Mouse (Mus musculus) hindbrain, embryonic 11.5 days (tissue): ENCODE results near the gene Ppp1r14b. TPM values are rescaled to one million over a fixed set of nuclear protein-coding genes. Genes with fewer than 3 reads are reported as not detected.
A peak's percentile ranks its signal among the peaks of the same experiment; 100 is the strongest.

Source experiments
- ATAC-seq: fragments of 200-750 bp; cut with Nextera tagmentation; 2 replicates; pipeline ENCODE4 v1.8.0; 2017; ENCODE audit warnings: mild to moderate bottlenecking, moderate TSS enrichment, moderate library complexity; ENCODE audit not compliant: low FRiP score
- DNase-seq: peaks from one replicate; pipeline ENCODE4 v3.0.0-alpha.2; 2015; ENCODE audit warnings: low spot score
- H3K27ac ChIP-seq: fragments of 300-500 bp; sonication (generic); 2 replicates; pipeline ENCODE4 v1.5.1; 2014; ENCODE audit warnings: mild to moderate bottlenecking, low read depth, low read length
- H3K27me3 ChIP-seq: fragments of 300-500 bp; sonication (generic); 2 replicates; pipeline ENCODE4 v1.6.1; 2014; ENCODE audit warnings: mild to moderate bottlenecking, low read length, moderate library complexity, mixed read lengths; ENCODE audit not compliant: control insufficient read depth, insufficient read depth
- H3K36me3 ChIP-seq: fragments of 300-500 bp; sonication (generic); 2 replicates; pipeline ENCODE4 v1.6.1; 2014; ENCODE audit warnings: mild to moderate bottlenecking, low read length, moderate library complexity, mixed read lengths; ENCODE audit not compliant: control insufficient read depth, insufficient read depth
- H3K4me1 ChIP-seq: fragments of 300-500 bp; sonication (generic); replicated peaks from 2 replicates; pipeline ENCODE4 v1.6.1; 2014; ENCODE audit warnings: low read length, mixed read lengths; ENCODE audit not compliant: control insufficient read depth, insufficient read depth
- H3K4me2 ChIP-seq: fragments of 300-500 bp; sonication (generic); replicated peaks from 2 replicates; pipeline ENCODE4 v1.6.1; 2014; ENCODE audit warnings: mild to moderate bottlenecking, low read depth, low read length
- H3K4me3 ChIP-seq: fragments of 300-500 bp; sonication (generic); 2 replicates; pipeline ENCODE4 v1.5.1; 2014; ENCODE audit warnings: low read depth, low read length
- H3K9ac ChIP-seq: fragments of 300-500 bp; sonication (generic); 2 replicates; pipeline ENCODE4 v1.6.1; 2014; ENCODE audit warnings: low read depth, low read length
- H3K9me3 ChIP-seq: fragments of 300-500 bp; sonication (generic); 2 replicates; pipeline ENCODE4 v1.6.1; 2016; ENCODE audit warnings: low read length; ENCODE audit not compliant: control insufficient read depth
- WGBS: fragments of 180-500 bp; shearing (Covaris S2); extraction: QIAGEN DNeasy Blood & Tissue Kit; methylation state at CpG from one replicate; pipeline ENCODE4 v1.1.7; 2014; 5-methylcytosine and 5-hydroxymethylcytosine counted together
- polyA plus RNA-seq: library from polyadenylated mRNA; unstranded; fragments of >200 nt; fragmentation: Nextera tagmentation; extraction: Ambion mirVana; gene quantifications from 2 replicates; pipeline ENCODE4 v1.2.1, GENCODE M21; 2014

Gene Ppp1r14b
- polyA plus RNA-seq, 1 experiment from 2014 or later = 180 TPM

GRCm38 (mm10) chr19:6950613-6951153 is 24.1 kb upstream of the Ppp1r14b start:
- H3K27me3 ChIP-seq = no peaks in the 10 kb centered on the region; the same call in 1 of the 2 replicates
- H3K4me1 ChIP-seq = peaks cover 12% of the 10 kb centered on the region; the same call in 1 of the 2 replicates
- H3K36me3 ChIP-seq = 0 out of 2 replicates have a peak, but pooled peaks cover 2% of the 10 kb centered on the region
- peak overlapping the region; percentile 88 for H3K9ac ChIP-seq
- peak overlapping the region; percentile 98 for H3K27ac ChIP-seq
- H3K4me2 ChIP-seq = peak overlapping the region; percentile 71
- peak; percentile 76 for ATAC-seq
- WGBS = under 1% methylated on average over 28 of the region's 28 CpGs
- H3K4me3 ChIP-seq = peak overlapping the region; percentile 66
- peak; percentile 73 for DNase-seq
- no peaks in the 10 kb centered on the region for H3K9me3 ChIP-seq

- Histone ChIP-seq H3K27me3 (no peaks in the 10 kb centered on the region; the same call in 1 of the 2 replicates), H3K27ac (peak overlapping the region; percentile 98), H3K9me3 (no peaks in the 10 kb centered on the region), H3K4me3 (peak overlapping the region; percentile 66), H3K36me3 (0 out of 2 replicates have a peak, but pooled peaks cover 2% of the 10 kb centered on the region), H3K9ac (peak overlapping the region; percentile 88), H3K4me1 (peaks cover 12% of the 10 kb centered on the region; the same call in 1 of the 2 replicates), H3K4me2 (peak overlapping the region; percentile 71)
- WGBS = under 1% methylated on average over 35 of the region's 35 CpGs
- ATAC-seq (peak; percentile 84), DNase-seq (peak; percentile 94)
Observed at GRCm38 (mm10) chr19:6951381-6951968, 23.3 kb upstream of the Ppp1r14b start.

- Histone ChIP-seq H3K4me3 (peak overlapping the region; percentile 66), H3K4me2 (peak overlapping the region; percentile 71), H3K9me3 (no peaks in the 10 kb centered on the region), H3K27me3 (no peaks in the 10 kb centered on the region; the same call in 1 of the 2 replicates), H3K27ac (peak overlapping the region; percentile 98), H3K4me1 (peaks cover 12% of the 10 kb centered on the region; the same call in 1 of the 2 replicates), H3K9ac (peak overlapping the region; percentile 88), H3K36me3 (0 out of 2 replicates have a peak, but pooled peaks cover 2% of the 10 kb centered on the region)
- WGBS = 3% methylated on average over 31 of the region's 31 CpGs
- ATAC-seq (peak; percentile 46), DNase-seq (peak; percentile 57)
Observed at GRCm38 (mm10) chr19:6951994-6952711, 22.6 kb upstream of the Ppp1r14b start.

GRCm38 (mm10) chr19:6952712-6953037 is 22.1 kb upstream of the Ppp1r14b start:
- WGBS = 43% methylated on average over 3 of the region's 3 CpGs

GRCm38 (mm10) chr19:6954046-6954445 is 20.7 kb upstream of the Ppp1r14b start:
- H3K27ac ChIP-seq = no peak overlapping the region

More at GRCm38 (mm10) chr19:6952712-6953037, 22.1 kb upstream of the Ppp1r14b start:
- Histone ChIP-seq H3K9ac (peak overlapping the region; percentile 88; the same call in 1 of the 2 replicates), H3K27me3 (no peaks in the 10 kb centered on the region; the same call in 1 of the 2 replicates), H3K36me3 (0 out of 2 replicates have a peak, but pooled peaks cover 2% of the 10 kb centered on the region), H3K4me2 (peak overlapping the region; percentile 71), H3K9me3 (no peaks in the 10 kb centered on the region), H3K27ac (no peak overlapping the region), H3K4me3 (peak overlapping the region; percentile 66), H3K4me1 (peaks cover 12% of the 10 kb centered on the region; the same call in 1 of the 2 replicates)
- ATAC-seq = no peak
- DNase-seq = no peak

GRCm38 (mm10) chr19:6955424-6955823 is 19.3 kb upstream of the Ppp1r14b start:
- Histone ChIP-seq H3K4me2 (no peak overlapping the region), H3K27ac (no peak overlapping the region), H3K9ac (no peak overlapping the region), H3K4me3 (no peak overlapping the region), H3K36me3 (0 out of 2 replicates have a peak, but pooled peaks cover 2% of the 10 kb centered on the region), H3K9me3 (no peaks in the 10 kb centered on the region), H3K27me3 (no peaks in the 10 kb centered on the region; the same call in 1 of the 2 replicates), H3K4me1 (0 out of 2 replicates have a peak, but pooled peaks cover 6% of the 10 kb centered on the region)
- 83% methylated on average over 7 of the region's 7 CpGs for WGBS
- ATAC-seq (no peak), DNase-seq (no peak)

More at GRCm38 (mm10) chr19:6954046-6954445, 20.7 kb upstream of the Ppp1r14b start:
- H3K9ac ChIP-seq = no peak overlapping the region
- WGBS = 54% methylated on average over 9 of the region's 9 CpGs
- H3K4me2 ChIP-seq = no peak overlapping the region
- H3K27me3 ChIP-seq = no peaks in the 10 kb centered on the region; the same call in 1 of the 2 replicates
- no peak for DNase-seq
- H3K36me3 ChIP-seq = 0 out of 2 replicates have a peak, but pooled peaks cover 2% of the 10 kb centered on the region
- no peak for ATAC-seq
- H3K4me3 ChIP-seq = no peak overlapping the region
- no peaks in the 10 kb centered on the region for H3K9me3 ChIP-seq
- peaks cover 12% of the 10 kb centered on the region; the same call in 1 of the 2 replicates for H3K4me1 ChIP-seq

GRCm38 (mm10) chr19:6956461-6956860 is 18.3 kb upstream of the Ppp1r14b start:
- no peak for ATAC-seq
- no peak overlapping the region for H3K4me3 ChIP-seq
- DNase-seq = no peak
- no peaks in the 10 kb centered on the region; the same call in 1 of the 2 replicates for H3K27me3 ChIP-seq
- no peak overlapping the region for H3K4me2 ChIP-seq
- H3K4me1 ChIP-seq = 0 out of 2 replicates have a peak, but pooled peaks cover 6% of the 10 kb centered on the region
- no peak overlapping the region for H3K9ac ChIP-seq
- no peaks in the 10 kb centered on the region for H3K9me3 ChIP-seq
- 69% methylated on average over 10 of the region's 10 CpGs for WGBS
- no peak overlapping the region for H3K27ac ChIP-seq
- H3K36me3 ChIP-seq = 0 out of 2 replicates have a peak, but pooled peaks cover 2% of the 10 kb centered on the region

- H3K4me1 ChIP-seq = peaks cover 5% of the 10 kb centered on the region
- DNase-seq = no peak
- 10% methylated on average over 15 of the region's 15 CpGs for WGBS
Observed at GRCm38 (mm10) chr19:6968491-6969271, 6.1 kb upstream of the Ppp1r14b start.

More at GRCm38 (mm10) chr19:6968491-6969271, 6.1 kb upstream of the Ppp1r14b start:
- Histone ChIP-seq H3K27ac (no peak overlapping the region), H3K27me3 (peaks cover 8% of the 10 kb centered on the region), H3K4me3 (peak overlapping the region; percentile 38; the same call in 1 of the 2 replicates), H3K9me3 (no peaks in the 10 kb centered on the region), H3K4me2 (peak overlapping the region; percentile 54), H3K9ac (no peak overlapping the region), H3K36me3 (no peaks in the 10 kb centered on the region)
- ATAC-seq = no peak
